Comparison of ENCODE assay signal across 11 mouse cellular contexts in the genomic region with DNA sequence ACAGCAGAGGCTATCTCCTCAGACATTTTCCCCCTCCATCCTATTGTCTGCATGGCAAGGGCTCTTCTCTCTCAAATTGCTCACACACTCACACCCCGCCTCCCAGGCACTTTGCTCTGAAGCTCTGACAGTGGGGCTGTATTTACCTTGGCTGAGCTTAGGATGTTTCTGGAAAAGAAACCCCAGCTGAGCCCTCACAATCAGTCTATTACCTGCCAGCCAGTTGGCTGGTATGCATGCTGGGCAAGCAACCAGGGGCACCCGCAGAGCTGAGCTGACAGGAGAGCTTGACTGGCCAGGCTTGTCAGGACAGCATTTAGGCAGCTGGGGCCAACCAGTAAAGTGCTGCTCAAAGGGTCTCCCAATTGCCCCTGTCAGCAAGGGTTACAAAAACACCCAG. TPM values are rescaled to one million over a fixed set of nuclear protein-coding genes. Genes with fewer than 3 reads are reported as not detected.
DNase-seq lines count a peak whose midpoint lies in the region; ATAC-seq lines count a peak whose summit lies in the region.
"Had no signal": no experiment of that assay in that cellular context is flagged by ENCODE, and none has a peak within 500 bp of the region (broad histone marks: within the 10 kb centered on the region; RNA-seq: fewer than 3 reads in every experiment).

No protein-coding gene starts in this region.

- H3K4me3 ChIP-seq in embryonic facial prominence, embryonic 13.5 days, result no peak overlapping the region
- no peak overlapping the region for H3K4me3 ChIP-seq in embryonic facial prominence, embryonic 10.5 days
- H3K4me3 ChIP-seq in kidney, embryonic 14.5 days (ENCODE audit: low read length), result no peak overlapping the region

- H3K4me2 ChIP-seq in embryonic facial prominence, embryonic 13.5 days, result no peak overlapping the region
- H3K4me2 ChIP-seq in kidney, embryonic 14.5 days (replicated peaks; ENCODE audit: low read depth, low read length), result no peak overlapping the region
- H3K4me2 ChIP-seq: lung, embryonic 14.5 days had no signal

- no peaks in the 10 kb centered on the region for H3K9me3 ChIP-seq in embryonic facial prominence, embryonic 13.5 days
- H3K9me3 ChIP-seq in embryonic facial prominence, embryonic 10.5 days, result no peaks in the 10 kb centered on the region
- H3K9me3 ChIP-seq in kidney, embryonic 14.5 days (ENCODE audit: control insufficient read depth, low read length), result no peaks in the 10 kb centered on the region

- intact Hi-C loops in heart, postnatal 36 days (cut with DNase I), result no loop called here

- H3K9ac ChIP-seq in embryonic facial prominence, embryonic 13.5 days, result peak overlapping the region; percentile 44; the same call in 1 of the 2 replicates
- H3K9ac ChIP-seq in kidney, embryonic 14.5 days (ENCODE audit: low read depth, low read length), result no peak overlapping the region
- H3K9ac ChIP-seq: lung, embryonic 14.5 days had no signal

- no peak for ATAC-seq in embryonic facial prominence, embryonic 13.5 days (ENCODE audit: insufficient number of reproducible peaks, insufficient read depth, low FRiP score, low TSS enrichment, low read depth)
- no peak for ATAC-seq in kidney, embryonic 14.5 days (ENCODE audit: low FRiP score, low TSS enrichment)

- WGBS in embryonic facial prominence, embryonic 13.5 days, result 51% methylated on average over 2 of the region's 2 CpGs
- WGBS in embryonic facial prominence, embryonic 10.5 days, result 53% methylated on average over 2 of the region's 2 CpGs
- 66% methylated on average over 2 of the region's 2 CpGs for WGBS in kidney, embryonic 14.5 days

- no peaks in the 10 kb centered on the region for H3K27me3 ChIP-seq in embryonic facial prominence, embryonic 13.5 days
- peaks cover 12% of the 10 kb centered on the region for H3K27me3 ChIP-seq in embryonic facial prominence, embryonic 10.5 days (replicated peaks; ENCODE audit: low read depth, poor library complexity, severe bottlenecking)
- no peaks in the 10 kb centered on the region for H3K27me3 ChIP-seq in kidney, embryonic 14.5 days (ENCODE audit: control insufficient read depth, insufficient read depth, low read length)

- no peak for DNase-seq in embryonic facial prominence, embryonic 10.5 days (ENCODE audit: low spot score)
- DNase-seq in kidney, postnatal 14 days, result peak; percentile 30
- peak; percentile 59 for DNase-seq in cerebellum, adult 9-11 months
- peak; percentile 45 to 55 for DNase-seq in heart, postnatal 36 days
- no peak for DNase-seq in B cell, adult 2 months
- DNase-seq in urinary bladder, postnatal 25 days (ENCODE audit: low spot score), result no peak
- DNase-seq: gastrocnemius, postnatal 25 days; lung, embryonic 14.5 days had no signal

- no peak overlapping the region for H3K27ac ChIP-seq in embryonic facial prominence, embryonic 13.5 days
- H3K27ac ChIP-seq in embryonic facial prominence, embryonic 10.5 days (replicated peaks), result no peak overlapping the region
- no peak overlapping the region for H3K27ac ChIP-seq in kidney, embryonic 14.5 days (ENCODE audit: low read depth, low read length)
- H3K27ac ChIP-seq: kidney, postnatal 0 days had no signal

- H3K4me1 ChIP-seq in embryonic facial prominence, embryonic 13.5 days, result no peaks in the 10 kb centered on the region
- H3K4me1 ChIP-seq in embryonic facial prominence, embryonic 10.5 days, result peaks cover 7% of the 10 kb centered on the region
- no peaks in the 10 kb centered on the region for H3K4me1 ChIP-seq in kidney, embryonic 14.5 days (ENCODE audit: control insufficient read depth, insufficient read depth, low read length)

- H3K36me3 ChIP-seq in embryonic facial prominence, embryonic 13.5 days, result no peaks in the 10 kb centered on the region
- no peaks in the 10 kb centered on the region for H3K36me3 ChIP-seq in embryonic facial prominence, embryonic 10.5 days (replicated peaks)
- no peaks in the 10 kb centered on the region for H3K36me3 ChIP-seq in kidney, embryonic 14.5 days (ENCODE audit: control insufficient read depth, insufficient read depth, low read length)

RNA-seq across cellular contexts. Expression of a gene that starts 19.1 kb away (rescaled TPM):
- polyA plus RNA-seq in embryonic facial prominence, embryonic 13.5 days (2015; fragmentation: Nextera tagmentation; extraction: Ambion mirVana), result 0.18 and 0.34 TPM in 2 replicates
- polyA plus RNA-seq in embryonic facial prominence, embryonic 10.5 days (2016; fragmentation: Nextera tagmentation; extraction: Ambion mirVana), result 0.07 and 0.13 TPM in 2 replicates
- 0.69 and 1.7 TPM in 2 replicates for polyA plus RNA-seq in kidney, embryonic 14.5 days (2014; fragmentation: Nextera tagmentation; extraction: Ambion mirVana)
- 1 to 10 TPM; 5.1 to 6.2 TPM for total RNA-seq in heart, postnatal 36 days (2021)

RNA-seq across cellular contexts. Expression of a gene that starts 28.9 kb away (rescaled TPM):
- 9.6 and 14.7 TPM in 2 replicates for polyA plus RNA-seq in embryonic facial prominence, embryonic 13.5 days (2015; fragmentation: Nextera tagmentation; extraction: Ambion mirVana)
- polyA plus RNA-seq in embryonic facial prominence, embryonic 10.5 days (2016; fragmentation: Nextera tagmentation; extraction: Ambion mirVana), result 15.6 and 19.2 TPM in 2 replicates
- 9.3 and 16.2 TPM in 2 replicates for polyA plus RNA-seq in kidney, embryonic 14.5 days (2014; fragmentation: Nextera tagmentation; extraction: Ambion mirVana)
- under 1 TPM; 0.65 to 0.80 TPM for total RNA-seq in heart, postnatal 36 days (2021)

RNA-seq across cellular contexts. Expression of a gene that starts 55.7 kb away (rescaled TPM):
- 16.6 and 17.3 TPM in 2 replicates for polyA plus RNA-seq in embryonic facial prominence, embryonic 13.5 days (2015; fragmentation: Nextera tagmentation; extraction: Ambion mirVana)
- 5.3 and 5.7 TPM in 2 replicates for polyA plus RNA-seq in embryonic facial prominence, embryonic 10.5 days (2016; fragmentation: Nextera tagmentation; extraction: Ambion mirVana)
- 11.7 and 12.3 TPM in 2 replicates for polyA plus RNA-seq in kidney, embryonic 14.5 days (2014; fragmentation: Nextera tagmentation; extraction: Ambion mirVana)
- total RNA-seq in heart, postnatal 36 days (2021), result 1 to 10 TPM; 6.1 to 6.2 TPM

RNA-seq across cellular contexts. Expression of a gene that starts 59.4 kb away (rescaled TPM):
- 983 and 1,161 TPM in 2 replicates for polyA plus RNA-seq in embryonic facial prominence, embryonic 13.5 days (2015; fragmentation: Nextera tagmentation; extraction: Ambion mirVana)
- 1,206 and 1,219 TPM in 2 replicates for polyA plus RNA-seq in embryonic facial prominence, embryonic 10.5 days (2016; fragmentation: Nextera tagmentation; extraction: Ambion mirVana)
- polyA plus RNA-seq in kidney, embryonic 14.5 days (2014; fragmentation: Nextera tagmentation; extraction: Ambion mirVana), result 1,236 and 1,648 TPM in 2 replicates
- total RNA-seq in heart, postnatal 36 days (2021), result 100 to 1,000 TPM; 537 to 577 TPM

Comparison
In these comparisons a context has a peak if more than half of its experiments do, and no peak if none do; other contexts are left out.
1. DNase-seq: peak in kidney, postnatal 14 days (single experiment), cerebellum, adult 9-11 months (single experiment) and heart, postnatal 36 days (2 of 2); none in embryonic facial prominence, embryonic 10.5 days (single experiment), B cell, adult 2 months (0 of 2) and urinary bladder, postnatal 25 days (single experiment).